Mouse (Mus musculus) lung, embryonic 16.5 days (tissue): ENCODE data around the gene Slc27a2. TPM values are rescaled to one million over a fixed set of nuclear protein-coding genes. Genes with fewer than 3 reads are reported as not detected.
"Not testable (repeated sequence)": the region's sequence is repeated elsewhere in the genome, so short reads cannot be mapped to it uniquely, and the experiment has no call there.

Experiments
- ATAC-seq: fragments of 200-750 bp; cut with Nextera tagmentation; 2 replicates; pipeline ENCODE4 v1.8.0; 2017; ENCODE audit warnings: low read depth, mild to moderate bottlenecking, moderate library complexity
- H3K27ac ChIP-seq: fragments of 300-500 bp; sonication (generic); 2 replicates; pipeline ENCODE4 v1.5.1; 2014; ENCODE audit warnings: mild to moderate bottlenecking, control low read depth, low read length
- H3K27me3 ChIP-seq: fragments of 300-500 bp; sonication (generic); 2 replicates; pipeline ENCODE4 v1.6.1; 2014; ENCODE audit warnings: low read depth, low read length, mixed read lengths; ENCODE audit not compliant: control insufficient read depth, insufficient read depth
- H3K36me3 ChIP-seq: fragments of 300-500 bp; sonication (generic); 2 replicates; pipeline ENCODE4 v1.6.1; 2014; ENCODE audit warnings: low read length; ENCODE audit not compliant: control insufficient read depth, insufficient read depth
- H3K4me1 ChIP-seq: fragments of 300-500 bp; sonication (generic); replicated peaks from 2 replicates; pipeline ENCODE4 v1.6.1; 2014; ENCODE audit warnings: low read length, mixed read lengths; ENCODE audit not compliant: control insufficient read depth, insufficient read depth
- H3K4me2 ChIP-seq: fragments of 300-500 bp; sonication (generic); 2 replicates; pipeline ENCODE4 v1.6.1; 2014; ENCODE audit warnings: low read depth, low read length, control low read depth
- H3K4me3 ChIP-seq: fragments of 300-500 bp; sonication (generic); 2 replicates; pipeline ENCODE4 v1.5.1; 2014; ENCODE audit warnings: mild to moderate bottlenecking, low read length, control low read depth
- H3K9ac ChIP-seq: fragments of 300-500 bp; sonication (generic); 2 replicates; pipeline ENCODE4 v1.6.1; 2014; ENCODE audit warnings: low read length, control low read depth
- H3K9me3 ChIP-seq: fragments of 300-500 bp; sonication (generic); 2 replicates; pipeline ENCODE4 v1.6.1; 2016; ENCODE audit warnings: low read length; ENCODE audit not compliant: control insufficient read depth
- WGBS: fragments of 180-500 bp; shearing (Covaris S2); extraction: QIAGEN DNeasy Blood & Tissue Kit; methylation state at CpG from one replicate; pipeline ENCODE4 v1.1.7; 2014; 5-methylcytosine and 5-hydroxymethylcytosine counted together
- polyA plus RNA-seq: library from polyadenylated mRNA; unstranded; fragments of >200 nt; fragmentation: Nextera tagmentation; extraction: Ambion mirVana; gene quantifications from 2 replicates; pipeline ENCODE4 v1.2.1, GENCODE M21; 2015

Gene Slc27a2
- polyA plus RNA-seq, 1 experiment from 2014 or later, result 1.5 TPM

GRCm38 (mm10) chr2:126523101-126523745, 29.0 kb upstream of the Slc27a2 start:
- not testable (repeated sequence) for H3K9ac ChIP-seq, H3K36me3 ChIP-seq, ATAC-seq, H3K27me3 ChIP-seq, H3K27ac ChIP-seq, H3K4me2 ChIP-seq, H3K4me1 ChIP-seq, H3K4me3 ChIP-seq, H3K9me3 ChIP-seq
- WGBS, result 49% methylated on average over 5 of the region's 5 CpGs

DNA sequence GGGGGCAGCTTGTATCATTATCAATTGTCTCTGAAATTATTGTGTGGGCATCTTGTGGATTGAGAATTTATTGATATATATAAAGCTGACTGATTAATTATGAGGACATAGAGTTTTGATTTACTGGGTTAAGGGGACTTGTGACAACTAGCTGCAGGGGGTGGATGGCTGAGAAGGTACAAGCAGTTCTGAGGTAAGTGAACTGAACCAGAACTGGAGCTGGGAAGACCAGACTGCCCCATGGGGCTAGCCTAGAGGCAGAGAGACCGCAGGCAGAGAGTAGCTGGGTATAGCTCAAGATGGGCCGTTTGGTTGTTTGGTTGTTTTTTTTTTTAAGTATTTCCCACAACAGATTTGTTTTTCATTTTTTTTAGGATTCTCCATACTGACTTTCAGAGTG, 27.9 kb upstream of the Slc27a2 start:
- H3K4me2 ChIP-seq, result no peak overlapping the region
- no peaks in the 10 kb centered on the region for H3K27me3 ChIP-seq
- H3K9ac ChIP-seq, result no peak overlapping the region
- H3K9me3 ChIP-seq, result no peaks in the 10 kb centered on the region
- H3K36me3 ChIP-seq, result no peaks in the 10 kb centered on the region
- H3K4me3 ChIP-seq, result no peak overlapping the region
- H3K4me1 ChIP-seq, result peaks cover 4% of the 10 kb centered on the region
- H3K27ac ChIP-seq, result no peak overlapping the region
- ATAC-seq, result no peak
- WGBS, result 85% methylated on average over 2 of the region's 2 CpGs

DNA sequence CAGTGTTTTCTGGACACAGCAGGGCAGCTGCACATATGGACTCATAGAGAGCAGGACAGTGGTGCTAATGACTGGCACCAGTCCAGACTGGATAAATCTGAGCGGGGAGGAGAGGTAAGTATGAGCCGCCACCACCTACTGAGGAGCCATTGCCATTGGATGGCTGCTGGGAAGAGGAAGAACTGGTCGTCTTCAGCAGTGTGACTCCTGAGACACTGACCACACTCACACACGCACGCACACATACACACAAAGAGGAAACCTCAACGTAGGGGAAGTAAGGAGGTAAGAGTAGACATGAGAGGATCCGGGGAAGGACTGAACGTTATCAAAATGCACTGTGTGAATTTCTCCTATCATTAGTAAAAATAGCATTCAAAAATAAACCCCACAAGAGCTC, 24.7 kb upstream of the Slc27a2 start:
- WGBS, result 84% methylated on average over 8 of the region's 8 CpGs
- H3K36me3 ChIP-seq, result no peaks in the 10 kb centered on the region
- no peak overlapping the region for H3K9ac ChIP-seq
- H3K27ac ChIP-seq, result no peak overlapping the region
- no peak overlapping the region for H3K4me3 ChIP-seq
- H3K4me1 ChIP-seq, result no peaks in the 10 kb centered on the region
- H3K27me3 ChIP-seq, result no peaks in the 10 kb centered on the region
- no peaks in the 10 kb centered on the region for H3K9me3 ChIP-seq
- H3K4me2 ChIP-seq, result no peak overlapping the region
- no peak for ATAC-seq

DNA sequence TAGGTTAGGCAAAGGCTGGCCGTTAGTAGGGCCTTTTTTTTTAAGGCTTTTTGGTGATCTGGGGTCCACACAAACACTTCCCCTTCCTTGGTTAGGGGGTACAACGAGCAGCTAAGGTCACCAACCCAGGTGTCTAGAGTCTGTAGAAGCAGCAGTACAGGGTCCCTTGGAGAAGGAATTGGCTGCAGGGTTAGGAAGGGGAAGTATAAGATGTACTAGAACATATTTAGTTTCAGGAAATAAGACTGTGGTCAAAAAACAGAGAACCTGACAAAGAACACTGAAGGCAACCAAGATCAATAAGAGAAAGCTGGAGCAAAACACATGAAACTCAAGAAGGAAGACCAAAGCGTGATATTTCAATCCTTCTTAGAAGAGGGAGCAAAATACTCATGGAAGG, 21.6 kb upstream of the Slc27a2 start:
- no peaks in the 10 kb centered on the region for H3K4me1 ChIP-seq
- H3K9ac ChIP-seq, result no peak overlapping the region
- H3K4me2 ChIP-seq, result no peak overlapping the region
- no peak for ATAC-seq
- H3K27me3 ChIP-seq, result no peaks in the 10 kb centered on the region
- H3K36me3 ChIP-seq, result no peaks in the 10 kb centered on the region
- H3K4me3 ChIP-seq, result no peak overlapping the region
- no peaks in the 10 kb centered on the region for H3K9me3 ChIP-seq
- H3K27ac ChIP-seq, result no peak overlapping the region
- 75% methylated on average over 3 of the region's 3 CpGs for WGBS

GRCm38 (mm10) chr2:126537654-126538053, 14.6 kb upstream of the Slc27a2 start:
- no peak for ATAC-seq
- Histone ChIP-seq H3K4me3 (no peak overlapping the region), H3K27ac (no peak overlapping the region), H3K27me3 (no peaks in the 10 kb centered on the region), H3K9me3 (no peaks in the 10 kb centered on the region), H3K4me1 (no peaks in the 10 kb centered on the region), H3K36me3 (no peaks in the 10 kb centered on the region), H3K4me2 (no peak overlapping the region), H3K9ac (no peak overlapping the region)

DNA sequence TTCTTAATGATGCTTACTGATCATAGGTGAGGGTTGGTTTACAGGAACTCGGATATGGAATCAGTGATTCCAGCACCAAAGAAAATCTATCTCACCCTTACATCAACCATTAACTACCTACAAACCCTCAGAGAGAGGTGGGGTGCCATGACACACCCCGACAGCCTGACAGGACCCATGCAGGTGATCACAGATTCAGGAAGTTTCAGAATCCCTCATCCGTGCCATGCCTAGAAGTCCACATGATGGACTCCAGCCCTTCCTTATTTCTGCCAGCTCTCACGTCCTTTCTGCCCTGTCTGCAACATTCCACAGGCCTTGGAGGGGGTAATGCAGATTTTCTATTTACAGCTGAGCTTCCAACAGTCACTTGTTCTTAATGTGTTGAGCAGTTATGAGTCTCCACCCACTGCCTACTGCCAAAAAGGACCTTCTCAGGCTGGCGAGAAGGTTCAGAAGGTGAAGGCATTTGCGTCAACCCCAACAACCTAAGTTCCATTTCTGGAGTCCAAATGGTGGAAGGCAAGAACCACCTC, 11.7 kb upstream of the Slc27a2 start:
- no peaks in the 10 kb centered on the region for H3K4me1 ChIP-seq
- 70% methylated on average over 6 of the region's 6 CpGs for WGBS
- no peaks in the 10 kb centered on the region for H3K27me3 ChIP-seq
- H3K36me3 ChIP-seq, result no peaks in the 10 kb centered on the region
- H3K4me3 ChIP-seq, result no peak overlapping the region
- H3K9me3 ChIP-seq, result no peaks in the 10 kb centered on the region
- no peak for ATAC-seq
- H3K9ac ChIP-seq, result no peak overlapping the region
- H3K27ac ChIP-seq, result no peak overlapping the region
- H3K4me2 ChIP-seq, result no peak overlapping the region

- Histone ChIP-seq H3K9ac (no peak overlapping the region), H3K9me3 (no peaks in the 10 kb centered on the region), H3K4me2 (no peak overlapping the region), H3K36me3 (no peaks in the 10 kb centered on the region), H3K27ac (no peak overlapping the region), H3K4me1 (no peaks in the 10 kb centered on the region), H3K4me3 (no peak overlapping the region), H3K27me3 (no peaks in the 10 kb centered on the region)
- no peak for ATAC-seq
- WGBS, result 84% methylated on average over 5 of the region's 5 CpGs
Observed at GRCm38 (mm10) chr2:126542211-126542610, 10.0 kb upstream of the Slc27a2 start.

DNA sequence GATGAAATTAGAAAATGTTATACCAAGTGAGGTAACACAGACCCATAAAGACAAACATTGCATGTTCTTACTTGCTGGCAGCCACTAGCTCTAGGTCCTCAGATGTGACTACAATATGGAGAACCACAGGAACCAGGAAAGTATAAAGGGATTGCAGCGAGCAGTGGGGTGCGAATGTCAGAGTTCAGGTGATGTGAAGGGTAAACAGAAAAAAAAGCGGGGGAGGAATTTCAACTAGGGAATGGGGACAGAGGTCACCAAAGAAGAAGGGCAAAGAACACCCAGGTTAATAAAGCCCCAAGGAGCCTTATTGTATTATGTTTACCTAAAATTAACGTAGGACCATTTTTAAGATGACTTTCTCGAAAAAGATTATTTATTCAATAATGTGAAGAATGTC, 6.9 kb upstream of the Slc27a2 start:
- Histone ChIP-seq H3K27me3 (no peaks in the 10 kb centered on the region), H3K4me1 (no peaks in the 10 kb centered on the region), H3K9me3 (no peaks in the 10 kb centered on the region), H3K36me3 (no peaks in the 10 kb centered on the region), H3K4me2 (no peak overlapping the region), H3K27ac (no peak overlapping the region), H3K4me3 (no peak overlapping the region), H3K9ac (no peak overlapping the region)
- WGBS, result 51% methylated on average over 5 of the region's 5 CpGs
- ATAC-seq, result no peak

GRCm38 (mm10) chr2:126546392-126546791, 5.8 kb upstream of the Slc27a2 start:
- no peak overlapping the region for H3K4me2 ChIP-seq
- H3K9ac ChIP-seq, result no peak overlapping the region
- H3K36me3 ChIP-seq, result no peaks in the 10 kb centered on the region
- no peak for ATAC-seq
- peaks cover 5% of the 10 kb centered on the region for H3K27me3 ChIP-seq
- WGBS, result 55% methylated on average over 3 of the region's 3 CpGs
- H3K9me3 ChIP-seq, result no peaks in the 10 kb centered on the region
- H3K4me1 ChIP-seq, result no peaks in the 10 kb centered on the region
- H3K27ac ChIP-seq, result no peak overlapping the region
- no peak overlapping the region for H3K4me3 ChIP-seq

GRCm38 (mm10) chr2:126549681-126550080, 2.5 kb upstream of the Slc27a2 start:
- WGBS, result 57% methylated on average over 7 of the region's 7 CpGs
- no peaks in the 10 kb centered on the region for H3K9me3 ChIP-seq
- H3K4me2 ChIP-seq, result no peak overlapping the region
- no peak overlapping the region for H3K9ac ChIP-seq
- no peaks in the 10 kb centered on the region for H3K36me3 ChIP-seq
- no peak overlapping the region for H3K4me3 ChIP-seq
- H3K27ac ChIP-seq, result no peak overlapping the region
- no peak for ATAC-seq
- H3K4me1 ChIP-seq, result peaks cover 3% of the 10 kb centered on the region; the same call in 1 of the 2 replicates
- peaks cover 35% of the 10 kb centered on the region for H3K27me3 ChIP-seq
